Mouse (Mus musculus): ENCODE results near the gene Eif3j1.
"Not testable (repeated sequence)": the region's sequence is repeated elsewhere in the genome, so short reads cannot be mapped to it uniquely, and the experiment has no call there.

The Eif3j1 gene

GRCm38 (mm10) chr2:122097686-122098085 is 69.3 kb downstream of the Eif3j1 start:
- DNase-seq (ENCODE audit: low read depth, low spot score), result not testable (repeated sequence)

- peak; percentile 43 for DNase-seq (ENCODE audit: low read depth, low spot score)
These were observed 73.7 kb downstream of the Eif3j1 start for GRCm38 (mm10) chr2:122102070-122102469.

Data from CD4-positive helper T cell, adult 2 months (primary cell).